Mouse (Mus musculus) heart, embryonic 15.5 days (tissue): ENCODE measurements around the gene Serpinb3b. TPM values are rescaled to one million over a fixed set of nuclear protein-coding genes. Genes with fewer than 3 reads are reported as not detected.
"Not testable (repeated sequence)": the region's sequence is repeated elsewhere in the genome, so short reads cannot be mapped to it uniquely, and the experiment has no call there.

Experiments
- ATAC-seq: fragments of 200-750 bp; cut with Nextera tagmentation; replicated peaks from 2 replicates; pipeline ENCODE4 v1.8.0; 2017; ENCODE audit warnings: low read depth, moderate TSS enrichment; ENCODE audit not compliant: insufficient number of reproducible peaks, insufficient read depth, low FRiP score
- H3K27ac ChIP-seq: fragments of 300-500 bp; sonication (generic); 2 replicates; pipeline ENCODE4 v1.5.1; 2015; ENCODE audit warnings: mild to moderate bottlenecking, inconsistent platforms
- H3K27me3 ChIP-seq: fragments of 300-500 bp; sonication (generic); 2 replicates; pipeline ENCODE4 v1.6.1; 2015; ENCODE audit warnings: inconsistent platforms
- H3K36me3 ChIP-seq: fragments of 300-500 bp; sonication (generic); 2 replicates; pipeline ENCODE4 v1.6.1; 2015; ENCODE audit warnings: mild to moderate bottlenecking, inconsistent platforms
- H3K4me1 ChIP-seq: fragments of 300-500 bp; sonication (generic); replicated peaks from 2 replicates; pipeline ENCODE4 v1.6.1; 2015; ENCODE audit warnings: inconsistent platforms
- H3K4me2 ChIP-seq: fragments of 300-500 bp; sonication (generic); 2 replicates; pipeline ENCODE4 v1.6.1; 2015; ENCODE audit warnings: inconsistent platforms, mild to moderate bottlenecking, moderate library complexity
- H3K4me3 ChIP-seq: fragments of 300-500 bp; sonication (generic); 2 replicates; pipeline ENCODE4 v1.5.1; 2015; ENCODE audit warnings: mild to moderate bottlenecking, inconsistent platforms
- H3K9ac ChIP-seq: fragments of 300-500 bp; sonication (generic); 2 replicates; pipeline ENCODE4 v1.6.1; 2015; ENCODE audit warnings: mild to moderate bottlenecking, inconsistent platforms
- H3K9me3 ChIP-seq: fragments of 300-500 bp; sonication (generic); replicated peaks from 2 replicates; pipeline ENCODE4 v1.6.1; 2016; ENCODE audit warnings: inconsistent platforms
- WGBS: fragments of 180-500 bp; shearing (Covaris S2); methylation state at CpG from one replicate; pipeline ENCODE4 v1.1.7; 2015; ENCODE audit warnings: mixed read lengths; 5-methylcytosine and 5-hydroxymethylcytosine counted together
- polyA plus RNA-seq: library from polyadenylated mRNA; unstranded; fragments of >200 nt; fragmentation: Nextera tagmentation; extraction: Ambion mirVana; gene quantifications from 2 replicates; pipeline ENCODE4 v1.2.1, GENCODE M21; 2015

Gene Serpinb3b
- polyA plus RNA-seq: not detected in 2 replicates

DNA sequence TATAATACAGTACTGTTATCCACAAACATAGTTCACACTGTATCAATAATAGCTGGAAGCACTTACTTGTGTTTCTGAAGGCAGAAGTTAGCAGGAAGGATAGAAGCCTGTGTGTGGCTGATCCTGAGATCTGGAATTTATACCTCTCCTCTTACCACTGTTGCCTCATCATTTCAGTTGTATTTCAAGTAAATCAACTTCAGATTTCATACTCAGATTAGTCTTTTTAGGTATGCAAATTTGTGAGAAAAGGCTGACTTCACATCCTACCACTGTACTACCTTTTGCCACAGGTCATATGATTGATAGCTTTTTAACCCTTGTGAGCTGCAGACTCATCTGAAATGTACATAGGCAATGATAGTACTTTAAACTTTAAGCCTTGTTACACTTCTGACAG, at the start of gene Serpinb3b, which contains the start of gene Serpinb3c:
Gene Serpinb3b (minus strand): TSS at position 101 of the 400 bp plus-strand sequence.
Gene Serpinb3c (minus strand): TSS at position 111 of the 400 bp plus-strand sequence.
- H3K4me3 ChIP-seq, H3K4me2 ChIP-seq, H3K9me3 ChIP-seq, H3K9ac ChIP-seq, H3K27ac ChIP-seq, H3K36me3 ChIP-seq, H3K4me1 ChIP-seq, ATAC-seq, H3K27me3 ChIP-seq: not testable (repeated sequence)

DNA sequence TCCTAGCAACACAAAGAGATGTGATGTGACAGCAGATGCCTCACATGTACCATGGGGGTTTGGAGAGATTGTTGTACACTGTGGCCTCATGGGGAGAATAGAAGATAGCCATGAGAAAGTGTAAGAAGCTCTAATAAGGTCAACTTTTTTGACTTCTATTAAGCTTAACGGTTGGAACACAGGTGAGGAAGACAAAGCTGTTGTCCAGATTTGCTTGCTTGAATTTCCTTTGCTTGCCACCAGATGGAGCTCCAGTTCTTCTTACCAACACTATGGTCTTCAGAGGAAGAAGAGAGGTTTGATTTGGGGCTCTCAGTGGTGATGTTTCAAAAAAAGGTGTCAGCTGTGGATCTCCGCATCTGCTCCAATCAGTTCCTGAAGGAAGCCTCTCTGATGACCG, 35.0 kb downstream of the Serpinb3b start:
- not testable (repeated sequence) for H3K4me2 ChIP-seq, H3K27ac ChIP-seq, ATAC-seq, H3K9me3 ChIP-seq, H3K9ac ChIP-seq, H3K36me3 ChIP-seq, H3K4me1 ChIP-seq, H3K27me3 ChIP-seq, H3K4me3 ChIP-seq
- 36% methylated on average over 3 of the region's 3 CpGs for WGBS

DNA sequence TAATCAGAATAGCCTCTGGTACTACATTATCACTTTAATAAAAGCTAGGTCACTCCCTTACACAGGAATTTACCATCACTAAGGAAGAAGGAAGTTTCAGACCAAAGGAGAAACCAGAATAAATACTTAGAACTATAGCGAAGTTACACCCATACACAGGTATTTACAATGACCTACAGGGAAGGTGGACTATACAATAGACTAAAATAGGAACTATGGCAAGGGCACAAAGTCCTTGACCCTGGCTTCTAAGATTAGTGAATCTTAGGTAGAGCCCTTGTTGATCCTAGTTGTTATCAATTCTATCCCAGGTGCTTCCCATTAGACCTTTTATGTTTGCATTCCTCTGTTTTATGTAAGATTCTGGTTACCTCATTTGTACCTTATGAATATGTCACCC, 60.9 kb downstream of the Serpinb3b start:
- not testable (repeated sequence) for H3K9ac ChIP-seq, H3K27me3 ChIP-seq, ATAC-seq, H3K4me2 ChIP-seq, H3K27ac ChIP-seq, H3K4me3 ChIP-seq, H3K9me3 ChIP-seq, H3K36me3 ChIP-seq, H3K4me1 ChIP-seq
- WGBS: 86% methylated on average over 1 of the region's 1 CpGs

DNA sequence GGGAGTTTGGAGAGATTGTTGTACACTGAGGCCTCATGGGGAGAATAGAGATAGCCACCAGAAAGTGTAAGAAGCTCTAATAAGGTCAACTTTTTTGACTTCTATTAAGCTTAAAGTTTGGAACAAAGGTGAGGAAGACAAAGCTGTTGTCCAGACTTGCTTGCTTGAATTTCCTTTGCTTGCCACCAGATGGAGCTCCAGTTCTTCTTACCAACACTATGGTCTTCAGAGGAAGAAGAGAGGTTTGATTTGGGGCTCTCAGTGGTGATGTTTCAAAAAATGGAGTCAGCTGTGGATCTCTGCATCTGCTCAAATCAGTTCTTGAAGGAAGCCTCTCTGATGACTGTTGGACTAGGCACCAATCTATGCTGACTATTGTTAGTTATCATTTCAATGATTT, 150.7 kb downstream of the Serpinb3b start:
- not testable (repeated sequence) for H3K27me3 ChIP-seq, H3K27ac ChIP-seq, H3K4me1 ChIP-seq, H3K4me2 ChIP-seq, H3K36me3 ChIP-seq, ATAC-seq, H3K9ac ChIP-seq, H3K9me3 ChIP-seq, H3K4me3 ChIP-seq

Other genes starting within 250 kb of the Serpinb3b start
- 0.25 TPM in 1 of 2 replicates, not detected in the other for gene Serpinb3a, start 226.1 kb downstream of the Serpinb3b start, polyA plus RNA-seq
- gene Serpinb3d, start 194.9 kb downstream of the Serpinb3b start, polyA plus RNA-seq: not detected in 2 replicates
- not detected in 2 replicates for gene Serpinb3c, start within 50 bp of the Serpinb3b start, polyA plus RNA-seq
- 0.19 TPM in 1 of 2 replicates, not detected in the other for gene Serpinb11, start 82.8 kb upstream of the Serpinb3b start, polyA plus RNA-seq
- 0.08 and 0.13 TPM in 2 replicates for gene Serpinb7, start 121.3 kb upstream of the Serpinb3b start, polyA plus RNA-seq
- 0.23 and 0.24 TPM in 2 replicates for gene Serpinb2, start 233.1 kb upstream of the Serpinb3b start, polyA plus RNA-seq